Mouse (Mus musculus) neural tube, embryonic 15.5 days (tissue): ENCODE measurements around the gene Hes6. TPM values are rescaled to one million over a fixed set of nuclear protein-coding genes. Genes with fewer than 3 reads are reported as not detected.

Source experiments
- ATAC-seq: fragments of 200-750 bp; cut with Nextera tagmentation; 2 replicates; pipeline ENCODE4 v1.8.0; 2017; ENCODE audit warnings: mild to moderate bottlenecking, moderate TSS enrichment, moderate library complexity; ENCODE audit not compliant: low FRiP score
- H3K27ac ChIP-seq: fragments of 300-500 bp; sonication (generic); replicated peaks from 2 replicates; pipeline ENCODE4 v1.5.1; 2015; ENCODE audit warnings: mild to moderate bottlenecking, inconsistent platforms
- H3K27me3 ChIP-seq: fragments of 300-500 bp; sonication (generic); replicated peaks from 2 replicates; pipeline ENCODE4 v1.6.1; 2015; ENCODE audit warnings: inconsistent platforms
- H3K36me3 ChIP-seq: fragments of 300-500 bp; sonication (generic); 2 replicates; pipeline ENCODE4 v1.6.1; 2015; ENCODE audit warnings: inconsistent platforms
- H3K4me1 ChIP-seq: fragments of 300-500 bp; sonication (generic); 2 replicates; pipeline ENCODE4 v1.6.1; 2015; ENCODE audit warnings: inconsistent platforms
- H3K4me2 ChIP-seq: fragments of 300-500 bp; sonication (generic); 2 replicates; pipeline ENCODE4 v1.6.1; 2015; ENCODE audit warnings: inconsistent platforms, mild to moderate bottlenecking, moderate library complexity
- H3K4me3 ChIP-seq: fragments of 300-500 bp; sonication (generic); replicated peaks from 2 replicates; pipeline ENCODE4 v1.5.1; 2015; ENCODE audit warnings: mild to moderate bottlenecking, inconsistent platforms
- H3K9ac ChIP-seq: fragments of 300-500 bp; sonication (generic); replicated peaks from 2 replicates; pipeline ENCODE4 v1.6.1; 2015; ENCODE audit warnings: mild to moderate bottlenecking, inconsistent platforms
- H3K9me3 ChIP-seq: fragments of 300-500 bp; sonication (generic); replicated peaks from 2 replicates; pipeline ENCODE4 v1.6.1; 2016; ENCODE audit warnings: inconsistent platforms
- WGBS: fragments of 180-500 bp; shearing (Covaris S2); methylation state at CpG from one replicate; pipeline ENCODE4 v1.1.7; 2015; ENCODE audit warnings: mixed read lengths; 5-methylcytosine and 5-hydroxymethylcytosine counted together
- polyA plus RNA-seq: library from polyadenylated mRNA; unstranded; fragments of >200 nt; fragmentation: Nextera tagmentation; extraction: Ambion mirVana; gene quantifications from 2 replicates; pipeline ENCODE4 v1.2.1, GENCODE M21; 2015

The Hes6 gene
- polyA plus RNA-seq, 1 experiment from 2014 or later, result 114 TPM

- no peak for ATAC-seq
- no peaks in the 10 kb centered on the region for H3K9me3 ChIP-seq
- H3K27me3 ChIP-seq, result 0 out of 2 replicates have a peak, but pooled peaks cover 3% of the 10 kb centered on the region
- no peak overlapping the region for H3K4me3 ChIP-seq
- H3K36me3 ChIP-seq, result peaks cover 4% of the 10 kb centered on the region
- peak overlapping the region; percentile 72; the same call in 1 of the 2 replicates for H3K27ac ChIP-seq
- H3K9ac ChIP-seq, result no peak overlapping the region
- peaks cover 52% of the 10 kb centered on the region for H3K4me1 ChIP-seq
- peak overlapping the region; percentile 87; the same call in 1 of the 2 replicates for H3K4me2 ChIP-seq
- WGBS, result 94% methylated on average over 3 of the region's 3 CpGs
Observed at GRCm38 (mm10) chr1:91454927-91455326, 41.1 kb upstream of the Hes6 start.

DNA sequence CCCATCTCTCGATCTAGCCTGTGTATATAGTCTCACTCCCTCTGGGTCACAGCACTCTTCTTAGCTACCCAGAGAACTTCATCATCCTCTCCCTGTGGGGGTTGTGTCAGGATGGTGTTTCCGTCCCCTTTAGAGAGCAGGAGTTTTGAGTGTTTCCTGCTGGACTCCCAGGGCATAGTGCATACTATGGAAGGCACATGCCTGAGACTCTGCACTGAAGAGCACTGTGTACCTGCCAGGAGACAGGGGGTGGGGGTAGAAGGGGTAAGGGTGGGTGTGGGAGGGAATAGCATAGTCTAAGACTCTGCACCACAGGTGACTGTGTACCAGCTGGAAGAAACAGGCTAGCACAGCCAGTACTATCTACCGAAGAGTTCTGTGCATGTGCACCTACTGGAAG is 40.5 kb upstream of the Hes6 start:
- Histone ChIP-seq H3K4me3 (no peak overlapping the region), H3K27me3 (0 out of 2 replicates have a peak, but pooled peaks cover 3% of the 10 kb centered on the region), H3K9me3 (no peaks in the 10 kb centered on the region), H3K27ac (no peak overlapping the region), H3K4me2 (no peak overlapping the region), H3K9ac (no peak overlapping the region), H3K36me3 (peaks cover 10% of the 10 kb centered on the region), H3K4me1 (peaks cover 48% of the 10 kb centered on the region)
- ATAC-seq, result no peak
- WGBS, result 90% methylated on average over 3 of the region's 3 CpGs

DNA sequence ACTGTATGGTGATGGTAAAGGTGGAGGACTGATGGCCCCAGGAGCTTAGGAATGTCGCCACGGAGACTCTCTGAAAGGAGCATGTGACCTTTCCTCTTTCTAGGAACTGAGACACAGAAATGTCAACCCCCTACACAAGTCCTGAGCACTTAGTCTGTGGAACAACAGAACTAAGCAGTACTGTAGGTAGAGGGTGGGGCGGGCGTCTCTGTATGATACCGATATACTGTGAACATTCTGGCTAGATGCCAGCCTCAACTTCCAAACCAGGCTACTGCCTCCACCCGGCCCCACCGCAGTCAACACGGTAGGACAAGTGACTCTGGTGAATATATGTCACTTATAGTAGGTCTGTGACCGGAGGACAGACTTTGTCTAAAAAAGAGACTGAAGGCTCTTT is 40.1 kb upstream of the Hes6 start:
- ATAC-seq, result no peak
- Histone ChIP-seq H3K4me1 (peaks cover 48% of the 10 kb centered on the region), H3K4me2 (no peak overlapping the region), H3K27ac (no peak overlapping the region), H3K9ac (no peak overlapping the region), H3K4me3 (no peak overlapping the region), H3K36me3 (peaks cover 12% of the 10 kb centered on the region), H3K27me3 (0 out of 2 replicates have a peak, but pooled peaks cover 3% of the 10 kb centered on the region), H3K9me3 (no peaks in the 10 kb centered on the region)
- WGBS, result 85% methylated on average over 9 of the region's 9 CpGs

GRCm38 (mm10) chr1:91451547-91452084 is 37.8 kb upstream of the Hes6 start:
- no peak overlapping the region for H3K4me3 ChIP-seq
- no peak overlapping the region for H3K4me2 ChIP-seq
- no peak for ATAC-seq
- no peak overlapping the region for H3K9ac ChIP-seq
- no peaks in the 10 kb centered on the region for H3K9me3 ChIP-seq
- H3K27me3 ChIP-seq, result no peaks in the 10 kb centered on the region
- WGBS, result 78% methylated on average over 5 of the region's 5 CpGs
- peaks cover 26% of the 10 kb centered on the region for H3K4me1 ChIP-seq
- peaks cover 36% of the 10 kb centered on the region for H3K36me3 ChIP-seq
- H3K27ac ChIP-seq, result no peak overlapping the region

GRCm38 (mm10) chr1:91450851-91451250 is 37.0 kb upstream of the Hes6 start:
- no peak for ATAC-seq
- WGBS, result 89% methylated on average over 5 of the region's 5 CpGs
- H3K27ac ChIP-seq, result no peak overlapping the region

DNA sequence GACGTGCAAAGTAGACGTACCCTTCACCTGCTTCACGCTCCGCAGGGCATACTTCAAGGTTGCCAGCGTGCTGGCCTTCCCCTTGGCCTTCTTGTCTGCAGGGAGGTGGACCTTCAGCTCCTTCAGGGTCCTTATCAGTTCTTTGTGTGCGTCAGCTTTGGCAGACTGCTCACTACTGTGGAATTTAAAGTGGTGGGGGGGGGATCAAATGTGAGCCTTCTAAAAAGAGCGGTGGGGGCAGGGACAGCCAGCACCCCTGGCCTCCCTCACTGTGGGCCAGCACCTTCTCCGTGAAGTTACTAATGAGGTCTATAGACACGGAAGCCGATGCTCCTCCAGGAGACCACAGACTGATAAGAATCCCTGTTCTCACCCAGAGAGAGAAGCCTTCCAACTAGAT is 34.9 kb upstream of the Hes6 start:
- Histone ChIP-seq H3K4me1 (peaks cover 5% of the 10 kb centered on the region; the same call in 1 of the 2 replicates), H3K27me3 (no peaks in the 10 kb centered on the region), H3K36me3 (peaks cover 50% of the 10 kb centered on the region), H3K9me3 (no peaks in the 10 kb centered on the region), H3K27ac (no peak overlapping the region), H3K4me3 (no peak overlapping the region), H3K9ac (no peak overlapping the region), H3K4me2 (no peak overlapping the region)
- 93% methylated on average over 10 of the region's 10 CpGs for WGBS
- no peak for ATAC-seq

More at GRCm38 (mm10) chr1:91450851-91451250, 37.0 kb upstream of the Hes6 start:
- Histone ChIP-seq H3K4me3 (no peak overlapping the region), H3K4me2 (no peak overlapping the region), H3K36me3 (peaks cover 36% of the 10 kb centered on the region), H3K4me1 (peaks cover 19% of the 10 kb centered on the region), H3K9me3 (no peaks in the 10 kb centered on the region), H3K27me3 (no peaks in the 10 kb centered on the region), H3K9ac (no peak overlapping the region)

GRCm38 (mm10) chr1:91446511-91446910 is 32.7 kb upstream of the Hes6 start:
- no peak overlapping the region for H3K4me3 ChIP-seq
- 89% methylated on average over 4 of the region's 4 CpGs for WGBS
- H3K36me3 ChIP-seq, result peaks cover 63% of the 10 kb centered on the region
- no peaks in the 10 kb centered on the region for H3K27me3 ChIP-seq
- no peak overlapping the region for H3K4me2 ChIP-seq
- no peak for ATAC-seq
- H3K4me1 ChIP-seq, result peaks cover 2% of the 10 kb centered on the region; the same call in 1 of the 2 replicates
- no peaks in the 10 kb centered on the region for H3K9me3 ChIP-seq
- no peak overlapping the region for H3K9ac ChIP-seq
- H3K27ac ChIP-seq, result no peak overlapping the region

GRCm38 (mm10) chr1:91446060-91446459 is 32.2 kb upstream of the Hes6 start:
- no peak for ATAC-seq

DNA sequence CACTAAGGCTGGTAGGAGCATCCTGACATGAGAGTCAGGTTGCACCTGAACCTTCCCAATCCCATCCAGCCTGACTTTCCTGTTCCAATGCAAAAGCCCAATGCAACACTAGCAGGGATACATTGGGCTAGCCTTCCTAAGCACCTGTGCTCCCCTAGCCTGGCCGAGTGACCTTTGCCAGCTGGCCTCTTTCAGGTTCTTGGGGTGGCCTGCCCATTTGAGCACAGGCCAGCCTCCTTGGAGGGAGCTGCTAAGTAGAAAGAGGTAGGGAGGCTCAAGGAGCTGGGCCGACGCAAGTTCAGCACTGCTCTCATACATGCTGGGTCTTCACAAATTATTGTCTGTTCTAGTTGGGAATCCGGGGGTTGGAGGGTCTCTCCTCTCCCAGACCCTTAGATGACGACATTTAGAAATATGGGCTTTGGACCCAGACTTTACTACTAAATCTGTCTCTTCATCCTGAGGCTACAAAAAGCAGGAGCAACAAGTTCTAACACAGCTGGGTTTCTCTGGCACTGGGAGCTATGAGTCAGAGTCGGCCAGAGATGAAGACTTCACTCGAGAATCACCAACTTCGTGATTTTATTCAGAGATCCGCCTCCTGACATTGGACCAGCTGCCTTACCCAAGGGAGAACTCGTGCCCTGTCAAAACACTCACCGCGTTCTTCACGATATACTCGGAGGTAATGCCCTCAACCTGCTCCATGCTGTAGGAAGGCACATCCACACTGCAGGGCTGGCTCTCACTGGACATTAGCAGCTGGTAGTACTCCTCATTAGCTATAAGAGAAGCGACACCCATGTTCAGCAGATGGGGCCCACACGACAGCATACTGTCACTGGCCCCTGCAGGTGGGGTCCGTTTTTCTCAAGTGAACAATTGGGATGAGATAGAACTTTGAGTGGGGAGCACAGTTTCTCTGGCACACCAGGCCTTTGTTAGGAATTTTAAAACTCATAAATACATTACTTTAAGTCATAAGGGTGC is 31.3 kb upstream of the Hes6 start:
- no peak overlapping the region for H3K9ac ChIP-seq
- WGBS, result 91% methylated on average over 17 of the region's 17 CpGs
- no peak overlapping the region for H3K27ac ChIP-seq
- peaks cover 70% of the 10 kb centered on the region for H3K36me3 ChIP-seq
- H3K4me3 ChIP-seq, result no peak overlapping the region
- H3K4me2 ChIP-seq, result no peak overlapping the region
- no peaks in the 10 kb centered on the region for H3K4me1 ChIP-seq
- H3K9me3 ChIP-seq, result no peaks in the 10 kb centered on the region
- ATAC-seq, result no peak
- H3K27me3 ChIP-seq, result no peaks in the 10 kb centered on the region

More at GRCm38 (mm10) chr1:91446060-91446459, 32.2 kb upstream of the Hes6 start:
- Histone ChIP-seq H3K9me3 (no peaks in the 10 kb centered on the region), H3K27me3 (no peaks in the 10 kb centered on the region), H3K4me1 (no peaks in the 10 kb centered on the region), H3K4me3 (no peak overlapping the region), H3K36me3 (peaks cover 64% of the 10 kb centered on the region), H3K27ac (no peak overlapping the region), H3K9ac (no peak overlapping the region), H3K4me2 (no peak overlapping the region)
- WGBS, result 84% methylated on average over 8 of the region's 8 CpGs

DNA sequence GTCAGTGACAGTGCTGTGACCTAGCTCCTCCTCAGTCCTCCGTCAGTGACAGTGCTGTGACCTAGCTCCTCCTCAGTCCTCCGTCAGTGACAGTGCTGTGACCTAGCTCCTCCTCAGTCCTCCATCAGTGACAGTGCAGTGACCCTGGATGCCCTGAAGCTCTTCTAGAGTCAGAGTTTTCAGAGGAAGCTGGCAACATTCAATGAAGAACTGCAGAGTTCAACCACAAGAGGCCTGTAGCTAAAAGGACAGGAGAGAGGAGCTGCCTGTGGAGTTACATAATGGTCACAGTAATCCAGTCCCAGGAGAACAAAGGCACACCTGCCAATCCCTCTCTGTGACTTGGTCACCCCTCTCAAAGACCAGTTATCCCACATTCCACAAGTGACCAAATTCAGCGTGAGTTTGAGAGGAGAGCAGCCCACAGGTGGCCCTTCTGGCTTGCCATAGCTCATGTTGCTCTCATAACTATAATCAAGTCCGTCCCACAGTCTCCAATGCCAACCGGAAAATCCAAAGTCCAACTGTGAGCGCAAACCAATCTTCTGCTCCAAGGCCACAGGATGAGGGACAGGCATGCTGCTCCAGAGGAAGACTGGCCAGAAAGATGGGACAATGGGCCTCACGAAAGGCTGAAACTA is 28.6 kb upstream of the Hes6 start:
- WGBS, result 83% methylated on average over 7 of the region's 7 CpGs

DNA sequence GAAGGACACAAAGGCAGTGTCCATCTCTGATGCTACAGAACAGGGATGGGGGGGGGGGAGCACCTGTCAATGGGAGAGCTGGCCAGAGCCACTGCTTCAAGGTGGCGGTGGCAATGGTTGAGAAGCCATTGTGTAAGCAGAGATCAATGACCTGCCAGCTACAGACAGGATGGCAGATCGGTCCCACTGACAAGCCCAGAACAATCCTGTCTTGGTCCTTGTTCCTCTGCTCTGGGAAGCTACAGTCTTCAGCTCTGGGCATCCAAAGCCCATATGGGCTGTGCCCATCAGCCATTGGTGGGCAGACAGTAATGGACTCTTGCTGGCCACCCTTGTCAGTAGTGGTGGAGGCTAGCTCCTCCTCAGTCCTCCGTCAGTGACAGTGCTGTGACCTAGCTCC is 28.0 kb upstream of the Hes6 start:
- no peaks in the 10 kb centered on the region for H3K27me3 ChIP-seq
- WGBS, result 86% methylated on average over 3 of the region's 3 CpGs
- H3K36me3 ChIP-seq, result peaks cover 50% of the 10 kb centered on the region
- H3K27ac ChIP-seq, result no peak overlapping the region
- no peak overlapping the region for H3K9ac ChIP-seq
- no peak overlapping the region for H3K4me2 ChIP-seq
- no peak for ATAC-seq
- no peak overlapping the region for H3K4me3 ChIP-seq
- no peaks in the 10 kb centered on the region; the same call in 1 of the 2 replicates for H3K4me1 ChIP-seq
- no peaks in the 10 kb centered on the region for H3K9me3 ChIP-seq

More for the DNA sequence above, 28.6 kb upstream of the Hes6 start:
- no peaks in the 10 kb centered on the region for H3K4me1 ChIP-seq
- peaks cover 57% of the 10 kb centered on the region for H3K36me3 ChIP-seq
- no peaks in the 10 kb centered on the region for H3K27me3 ChIP-seq
- ATAC-seq, result no peak
- H3K27ac ChIP-seq, result no peak overlapping the region
- H3K4me2 ChIP-seq, result no peak overlapping the region
- H3K4me3 ChIP-seq, result no peak overlapping the region
- no peak overlapping the region for H3K9ac ChIP-seq
- no peaks in the 10 kb centered on the region for H3K9me3 ChIP-seq
